Mouse (Mus musculus) bone marrow, adult 2 months (tissue): ENCODE measurements around the gene Rimbp3.

Experiments
- CTCF ChIP-seq: fragments of 200-500 bp; IDR thresholded peaks from 2 replicates; pipeline ENCODE4 v1.5.1; 2011; ENCODE audit warnings: low read length, control low read depth; ENCODE audit not compliant: control insufficient read depth, insufficient read depth
- POLR2A ChIP-seq: fragments of 200-500 bp; IDR thresholded peaks from 2 replicates; pipeline ENCODE4 v1.6.1; 2011; ENCODE audit warnings: low read depth, mild to moderate bottlenecking, control low read depth, low read length, borderline replicate concordance; ENCODE audit not compliant: control insufficient read depth

DNA sequence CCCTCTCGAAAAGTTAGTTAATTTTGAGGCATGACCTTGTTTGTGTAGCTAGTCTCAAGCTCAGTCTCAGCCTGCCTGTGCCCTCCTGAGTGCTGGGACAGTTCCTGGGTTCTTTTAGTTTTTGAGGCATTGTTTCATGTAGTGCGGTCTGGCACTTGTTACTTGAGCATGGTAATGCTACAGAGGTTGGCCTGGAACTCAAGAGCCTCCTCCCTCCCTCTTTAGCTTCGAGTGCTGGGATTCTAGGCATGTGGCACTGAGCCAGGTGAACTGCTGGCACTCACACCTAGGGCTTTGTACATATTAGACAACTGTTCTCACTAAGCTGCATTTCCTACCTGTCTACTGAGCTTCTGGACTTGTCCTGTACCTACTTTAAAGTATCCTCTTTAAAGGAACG is 39.3 kb downstream of the Rimbp3 start:
- no peak for TF ChIP-seq POLR2A
- no peak for TF ChIP-seq CTCF
